Mouse (Mus musculus): Measurements from ENCODE around the gene Limd1.

- TF ChIP-seq CTCF (IDR thresholded peaks at IDR 0.05; ENCODE audit: extremely low read depth, insufficient read depth, low read length): no peak
- no peak for TF ChIP-seq POLR2A (IDR thresholded peaks at IDR 0.05; ENCODE audit: extremely low read depth, insufficient read depth, low read length)
Measured at GRCm38 (mm10) chr9:123539823-123540222, 61.3 kb downstream of the Limd1 start.

Measured in cortical plate, adult 2 months (tissue).